Mouse (Mus musculus) thymus, adult 2 months (tissue): ENCODE results near the gene Dlec1.

ENCODE experiments used
- CTCF ChIP-seq: fragments of 200-500 bp; IDR thresholded peaks from 2 replicates; pipeline ENCODE4 v1.5.1; 2012; ENCODE audit warnings: mild to moderate bottlenecking, control low read depth, low read length, moderate library complexity, borderline replicate concordance; ENCODE audit not compliant: control insufficient read depth, poor library complexity, insufficient read depth; ENCODE audit errors: extremely low read depth
- POLR2A ChIP-seq: fragments of 200-500 bp; IDR thresholded peaks from 2 replicates; pipeline ENCODE4 v1.6.1; 2012; ENCODE audit warnings: mild to moderate bottlenecking, low read length, control low read depth, moderate library complexity; ENCODE audit not compliant: control insufficient read depth, poor library complexity, insufficient read depth; ENCODE audit errors: extremely low read depth

DNA sequence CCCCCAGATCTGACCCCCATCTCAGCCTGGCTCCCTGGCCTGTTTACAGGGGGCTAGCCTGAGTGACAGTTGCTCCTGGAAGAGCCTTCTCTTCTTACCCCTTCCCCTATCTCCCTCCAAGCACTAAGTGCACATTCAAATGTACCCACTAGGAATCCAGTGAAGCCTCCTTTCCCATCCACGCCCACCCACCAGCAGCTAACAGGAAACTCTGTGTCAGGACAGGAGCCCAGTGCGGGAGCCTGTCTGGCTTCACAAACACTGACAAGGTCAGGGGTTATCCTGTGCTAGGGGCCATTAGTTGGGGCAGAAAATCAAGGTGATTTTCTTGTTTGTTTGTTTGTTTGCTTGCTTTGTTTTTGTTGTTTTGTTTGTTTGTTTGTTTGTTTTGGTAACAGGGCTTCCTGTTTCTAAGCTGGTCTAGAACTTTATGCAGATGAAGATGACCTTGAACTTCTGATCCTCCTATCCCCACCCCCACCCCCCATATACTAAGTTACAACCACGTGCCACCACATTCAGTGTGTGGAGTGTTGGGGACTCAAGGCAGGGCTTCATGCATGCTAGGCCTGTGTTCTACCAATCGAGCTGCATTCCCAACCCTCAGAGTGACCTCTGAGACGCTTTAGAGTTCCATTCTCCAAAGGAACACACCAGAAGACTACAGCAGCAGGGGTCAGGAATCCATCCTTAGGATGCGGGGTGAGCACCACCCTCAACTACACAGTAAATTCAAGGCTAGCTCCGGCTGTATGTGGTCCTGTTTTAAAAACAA, 19.4 kb upstream of the Dlec1 start:
- TF ChIP-seq CTCF (no peak), POLR2A (no peak)
